Mouse (Mus musculus): ENCODE results near the gene Tas2r137.

DNA sequence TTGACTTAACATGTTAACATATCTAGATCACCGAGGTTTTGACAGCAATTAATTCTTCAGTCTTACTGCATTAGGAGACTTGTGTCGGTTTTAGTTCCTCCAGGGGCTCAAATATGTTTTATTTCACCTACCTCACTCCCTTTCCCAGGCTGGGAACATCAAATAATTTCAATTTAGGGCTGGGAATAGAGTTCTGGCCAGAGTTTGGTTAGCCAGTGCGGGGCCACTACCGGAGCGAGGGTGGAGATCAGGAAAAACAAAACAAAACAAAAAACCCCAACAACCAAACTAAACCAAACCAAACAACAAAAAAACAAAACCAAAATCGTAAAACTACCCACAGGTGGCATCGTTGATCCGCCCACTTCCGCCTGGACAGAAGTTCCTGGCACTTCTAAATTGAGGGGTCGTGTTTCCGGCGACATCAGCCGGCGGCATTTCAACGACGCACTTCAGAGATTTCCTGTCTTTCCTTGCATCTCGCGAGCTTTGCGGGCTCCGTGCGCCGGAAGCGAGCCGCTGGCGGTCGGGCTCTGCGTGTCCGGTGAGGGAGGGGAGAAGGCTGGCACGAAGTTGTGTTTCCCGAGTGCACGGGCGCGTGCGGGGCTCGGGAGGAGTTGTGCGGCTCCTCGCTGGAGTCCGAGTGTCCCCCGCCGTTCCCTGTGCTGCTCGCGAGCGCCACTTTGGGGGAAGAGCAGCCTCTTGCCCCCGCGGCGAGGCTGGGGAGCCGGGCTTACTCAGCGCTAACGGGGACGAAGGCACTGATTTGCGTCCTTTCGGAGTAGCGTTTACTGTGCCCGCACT, 19.9 kb upstream of the Tas2r137 start, which contains the start of gene Ssbp1:
- TF ChIP-seq CTCF (IDR thresholded peaks at IDR 0.05; ENCODE audit: borderline replicate concordance, control insufficient read depth, extremely low read depth, insufficient read depth, low read length, poor library complexity) (peak; percentile 55; the same call in 1 of the 2 replicates), POLR2A (IDR thresholded peaks at IDR 0.05; ENCODE audit: control insufficient read depth, extremely low read depth, insufficient read depth, low read length, poor library complexity) (peak; percentile 95)

All from thymus, adult 2 months (tissue).